Mouse (Mus musculus) erythroblast, embryonic 14.5 days (primary cell): ENCODE measurements around the gene Olfr686.

Experiments
- GATA1 ChIP-seq: IDR thresholded peaks from 2 replicates; pipeline ENCODE4 v1.6.1; 2012; ENCODE audit warnings: low read length, inconsistent platforms, mixed read lengths
- TAL1 ChIP-seq: IDR thresholded peaks from 3 replicates; pipeline ENCODE4 v1.6.1; 2012; ENCODE audit warnings: low read length, inconsistent platforms, mixed read lengths

DNA sequence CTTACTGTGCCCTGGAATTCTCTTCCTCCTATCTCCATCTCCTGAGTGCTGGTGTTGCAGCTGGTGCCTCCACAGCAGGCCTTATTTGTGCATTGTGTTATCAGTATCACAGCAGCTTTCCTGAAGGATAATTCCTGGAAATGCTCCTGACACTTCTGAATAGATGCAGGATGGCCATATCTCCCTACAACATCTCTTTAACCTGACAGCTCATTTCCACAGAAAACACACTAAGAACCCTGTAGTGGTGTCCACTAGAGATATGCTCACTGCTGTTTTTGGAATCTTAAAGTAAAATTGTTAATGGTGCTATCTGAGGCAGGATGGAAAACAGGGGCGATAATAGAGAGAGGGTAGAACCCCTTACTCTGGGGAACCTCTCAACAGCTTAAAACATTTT, 20.9 kb upstream of the Olfr686 start:
- TF ChIP-seq GATA1 (no peak), TAL1 (no peak)
